Mouse (Mus musculus) adrenal gland, postnatal 25 days (tissue): ENCODE measurements around the gene Galnt9. TPM values are rescaled to one million over a fixed set of nuclear protein-coding genes. Genes with fewer than 3 reads are reported as not detected.
A peak's percentile ranks its signal among the peaks of the same experiment; 100 is the strongest.

Experiments used
- DNase-seq: peaks from one replicate; pipeline ENCODE4 v3.0.0; 2021; ENCODE audit warnings: mixed read lengths
- total RNA-seq: library from RNA; stranded (reverse); gene quantifications from 2 replicates; pipeline ENCODE4 v1.2.3, GENCODE M21; 2021

The Galnt9 gene
- total RNA-seq, 1 experiment from 2014 or later = 0.09 TPM

GRCm38 (mm10) chr5:110540947-110541346, 3.2 kb upstream of the Galnt9 start:
- DNase-seq = peak; percentile 30

- DNase-seq = no peak
Observed at GRCm38 (mm10) chr5:110541456-110541855, 2.7 kb upstream of the Galnt9 start.

- DNase-seq = no peak
Observed at GRCm38 (mm10) chr5:110544691-110545069, 525 bp downstream of the Galnt9 start.

GRCm38 (mm10) chr5:110545311-110545710, 1.2 kb downstream of the Galnt9 start:
- no peak for DNase-seq

- DNase-seq = no peak
Observed at GRCm38 (mm10) chr5:110546136-110546535, 2.0 kb downstream of the Galnt9 start.

GRCm38 (mm10) chr5:110546726-110547406, 2.7 kb downstream of the Galnt9 start:
- no peak for DNase-seq

- DNase-seq = no peak
Observed at GRCm38 (mm10) chr5:110548446-110548845, 4.3 kb downstream of the Galnt9 start.

- DNase-seq = no peak
Observed at GRCm38 (mm10) chr5:110550189-110550588, 6.0 kb downstream of the Galnt9 start.

- no peak for DNase-seq
Observed at GRCm38 (mm10) chr5:110550841-110551240, 6.7 kb downstream of the Galnt9 start.

- DNase-seq = no peak
Observed at GRCm38 (mm10) chr5:110552005-110552404, 7.8 kb downstream of the Galnt9 start.

GRCm38 (mm10) chr5:110553315-110553714, 9.2 kb downstream of the Galnt9 start:
- DNase-seq = no peak

GRCm38 (mm10) chr5:110555198-110555597, 11.0 kb downstream of the Galnt9 start:
- DNase-seq = no peak

- DNase-seq = peak; percentile 82
Observed at GRCm38 (mm10) chr5:110558368-110558767, 14.2 kb downstream of the Galnt9 start.

GRCm38 (mm10) chr5:110559679-110560078, 15.5 kb downstream of the Galnt9 start:
- DNase-seq = no peak

- no peak for DNase-seq
Observed at GRCm38 (mm10) chr5:110562741-110563326, 18.7 kb downstream of the Galnt9 start.

- no peak for DNase-seq
Observed at GRCm38 (mm10) chr5:110564986-110565644, 21.0 kb downstream of the Galnt9 start.

GRCm38 (mm10) chr5:110567547-110567946, 23.4 kb downstream of the Galnt9 start:
- no peak for DNase-seq

GRCm38 (mm10) chr5:110574888-110575287, 30.7 kb downstream of the Galnt9 start:
- no peak for DNase-seq

GRCm38 (mm10) chr5:110579296-110579695, 35.1 kb downstream of the Galnt9 start:
- DNase-seq = no peak

- DNase-seq = no peak
Observed at GRCm38 (mm10) chr5:110580569-110581239, 36.5 kb downstream of the Galnt9 start.

- no peak for DNase-seq
Observed at GRCm38 (mm10) chr5:110582647-110583538, 38.7 kb downstream of the Galnt9 start.

- DNase-seq = no peak
Observed at GRCm38 (mm10) chr5:110587467-110587866, 43.3 kb downstream of the Galnt9 start.
